23 mouse cellular contexts compared by ENCODE assay signal in genomic region chr4:59371910-59372309, GRCm38 (mm10).
DNase-seq lines count a peak whose midpoint lies in the region; ATAC-seq lines count a peak whose summit lies in the region.
"Had no signal": no experiment of that assay in that cellular context is flagged by ENCODE, and none has a peak within 500 bp of the region (broad histone marks: within the 10 kb centered on the region; RNA-seq: fewer than 3 reads in every experiment).

No protein-coding gene starts in this region.

- H3K27ac ChIP-seq in forebrain, embryonic 10.5 days, result no peak overlapping the region
- H3K27ac ChIP-seq: embryonic facial prominence, embryonic 15.5 days; forebrain, embryonic 15.5 days; hindbrain, postnatal 0 days; macrophage; neural tube, embryonic 13.5 days had no signal

- no peak for DNase-seq in frontal cortex, postnatal 14 days (ENCODE audit: low spot score in 2 of 2)
- peak; percentile 14 for DNase-seq in layer of hippocampus, adult 9-11 months
- DNase-seq in layer of hippocampus, postnatal 25 days (ENCODE audit: extremely low spot score in 1 of 2, low spot score in 1 of 2), result no peak
- DNase-seq in brain, adult 2 months (ENCODE audit: low read depth, low spot score), result peak; percentile 88
- DNase-seq in left cerebral cortex, postnatal 25 days (ENCODE audit: low spot score in 2 of 2), result peak; percentile 54 to 94
- no peak for DNase-seq in thymus, postnatal 4 days
- DNase-seq in forebrain, embryonic 10.5 days (ENCODE audit: extremely low spot score, low spot score), result no peak
- DNase-seq: cerebellum, adult 8-10 months; cerebellum, postnatal 36 days; gastrocnemius, postnatal 36 days; kidney, adult 9 months; retina, postnatal 1 day had no signal

- 98% methylated on average over 5 of the region's 5 CpGs for WGBS in forebrain, embryonic 10.5 days

- peaks cover 16% of the 10 kb centered on the region for H3K4me1 ChIP-seq in forebrain, embryonic 10.5 days
- H3K4me1 ChIP-seq: forebrain, embryonic 15.5 days; neural tube, embryonic 13.5 days had no signal

- ATAC-seq in frontal cortex, adult (ENCODE audit: low TSS enrichment), result peak; percentile 94
- ATAC-seq: activated CD4-positive, CD25-positive, alpha-beta regulatory T cell, adult 4 months; forebrain, embryonic 15.5 days; hindbrain, postnatal 0 days; intestine, embryonic 16.5 days; lung, postnatal 0 days; midbrain, embryonic 16.5 days had no signal

- no peak overlapping the region for H3K4me3 ChIP-seq in forebrain, embryonic 10.5 days
- H3K4me3 ChIP-seq: embryonic facial prominence, embryonic 15.5 days; forebrain, embryonic 15.5 days; myocyte; neural tube, embryonic 13.5 days had no signal

- H3K27me3 ChIP-seq in forebrain, embryonic 10.5 days (ENCODE audit: poor library complexity, severe bottlenecking), result no peaks in the 10 kb centered on the region
- H3K27me3 ChIP-seq: embryonic facial prominence, embryonic 15.5 days; forebrain, embryonic 15.5 days; neural tube, embryonic 13.5 days had no signal

- H3K36me3 ChIP-seq in forebrain, embryonic 10.5 days (replicated peaks), result no peaks in the 10 kb centered on the region
- H3K36me3 ChIP-seq: embryonic facial prominence, embryonic 15.5 days; forebrain, embryonic 15.5 days; neural tube, embryonic 13.5 days had no signal

- intact Hi-C loops in left cerebral cortex, postnatal 25 days (cut with DNase I), result loop anchor here (10.0 kb wide), 1 partner anchor 493 kb away; no protein-coding TSS in a partner anchor

- H3K9me3 ChIP-seq in forebrain, embryonic 10.5 days, result no peaks in the 10 kb centered on the region
- H3K9me3 ChIP-seq: embryonic facial prominence, embryonic 15.5 days; forebrain, embryonic 15.5 days had no signal

Comparison
In these comparisons a context has a peak if more than half of its experiments do, and no peak if none do; other contexts are left out.
1. DNase-seq: peak in layer of hippocampus, adult 9-11 months (single experiment), brain, adult 2 months (single experiment) and left cerebral cortex, postnatal 25 days (2 of 2); none in frontal cortex, postnatal 14 days (0 of 2), layer of hippocampus, postnatal 25 days (0 of 2), thymus, postnatal 4 days (single experiment) and forebrain, embryonic 10.5 days (single experiment).